Mouse (Mus musculus) midbrain, embryonic 10.5 days (tissue): Measurements from ENCODE around the gene Trim50. TPM values are rescaled to one million over a fixed set of nuclear protein-coding genes. Genes with fewer than 3 reads are reported as not detected.
A peak's percentile ranks its signal among the peaks of the same experiment; 100 is the strongest.

Experiments
- DNase-seq: peaks from one replicate; pipeline ENCODE4 v3.0.0-alpha.2; 2017; ENCODE audit warnings: low spot score
- H3K27ac ChIP-seq: fragments of 300-500 bp; sonication (generic); replicated peaks from 2 replicates; pipeline ENCODE4 v1.5.1; 2016; ENCODE audit warnings: mild to moderate bottlenecking
- H3K27me3 ChIP-seq: fragments of 300-500 bp; sonication (generic); 2 replicates; pipeline ENCODE4 v1.6.1; 2016; ENCODE audit warnings: low read depth, mild to moderate bottlenecking; ENCODE audit not compliant: poor library complexity, severe bottlenecking
- H3K36me3 ChIP-seq: fragments of 300-500 bp; sonication (generic); 2 replicates; pipeline ENCODE4 v1.6.1; 2016; ENCODE audit warnings: mild to moderate bottlenecking, moderate library complexity
- H3K4me1 ChIP-seq: fragments of 300-500 bp; sonication (generic); 2 replicates; pipeline ENCODE4 v1.6.1; 2016
- H3K4me3 ChIP-seq: fragments of 300-500 bp; sonication (generic); 2 replicates; pipeline ENCODE4 v1.5.1; 2016; ENCODE audit warnings: mild to moderate bottlenecking, moderate library complexity
- H3K9me3 ChIP-seq: fragments of 300-500 bp; sonication (generic); replicated peaks from 2 replicates; pipeline ENCODE4 v1.6.1; 2016; ENCODE audit warnings: mild to moderate bottlenecking
- WGBS: fragments of 180-500 bp; shearing (Covaris S2); methylation state at CpG from one replicate; pipeline ENCODE4 v1.1.7; 2016; 5-methylcytosine and 5-hydroxymethylcytosine counted together
- microRNA-seq: library from miRNA; unstranded; fragments of <30 nt; microRNA quantifications from one replicate; pipeline ENCODE4, GENCODE M21; 2017
- polyA plus RNA-seq: library from polyadenylated mRNA; unstranded; fragments of >200 nt; fragmentation: Nextera tagmentation; extraction: Ambion mirVana; gene quantifications from 2 replicates; pipeline ENCODE4 v1.2.1, GENCODE M21; 2016

Gene Trim50
- polyA plus RNA-seq, 1 experiment from 2014 or later = not detected

DNA sequence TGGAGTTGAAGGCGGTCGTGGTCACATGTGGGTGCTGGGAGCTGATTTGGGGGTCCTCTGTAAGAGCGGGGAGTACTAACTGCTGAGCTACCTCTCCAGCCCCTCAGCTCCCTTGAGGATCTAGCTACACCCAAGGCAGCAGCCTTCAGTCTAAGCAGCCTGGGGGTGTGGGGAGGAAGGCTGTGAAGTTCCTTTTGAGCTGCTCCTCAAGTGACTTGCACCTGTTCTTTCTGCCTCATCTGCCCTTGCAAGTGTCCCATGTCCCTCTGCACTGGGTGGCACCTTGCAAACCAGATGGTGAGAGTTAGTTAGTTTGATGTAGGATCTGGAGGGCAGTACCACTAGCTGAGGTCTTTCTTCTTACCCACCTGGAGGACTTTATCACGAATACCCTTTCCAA, 55.0 kb downstream of the Trim50 start:
- no peak overlapping the region for H3K4me3 ChIP-seq
- H3K27me3 ChIP-seq = peaks cover 3% of the 10 kb centered on the region; the same call in 1 of the 2 replicates
- peaks cover 3% of the 10 kb centered on the region; the same call in 1 of the 2 replicates for H3K4me1 ChIP-seq
- H3K27ac ChIP-seq = no peak overlapping the region
- DNase-seq = no peak
- peaks cover 38% of the 10 kb centered on the region for H3K36me3 ChIP-seq
- 87% methylated on average over 4 of the region's 4 CpGs for WGBS
- no peaks in the 10 kb centered on the region for H3K9me3 ChIP-seq

DNA sequence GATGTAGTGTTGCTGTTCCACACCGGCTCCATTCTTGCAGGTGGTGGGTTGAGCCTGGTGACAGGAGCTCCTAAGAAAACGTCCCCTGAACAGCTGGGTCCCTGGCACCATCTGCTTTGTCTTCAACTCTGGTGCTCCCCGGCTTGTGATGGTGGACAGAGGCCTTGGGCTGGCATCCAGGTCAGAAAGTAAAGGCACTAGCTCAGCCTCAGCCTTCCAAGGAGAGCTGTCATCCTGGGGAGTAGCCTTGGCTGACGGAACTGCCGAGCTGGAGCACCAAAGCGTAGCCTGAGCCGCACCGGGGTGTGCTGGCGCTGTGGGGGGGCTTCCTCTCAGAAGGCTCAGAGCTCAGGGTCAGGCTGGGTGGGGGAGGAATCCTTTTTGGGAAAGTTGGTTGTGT, 57.2 kb downstream of the Trim50 start:
- Histone ChIP-seq H3K36me3 (peaks cover 59% of the 10 kb centered on the region), H3K27ac (no peak overlapping the region), H3K27me3 (no peaks in the 10 kb centered on the region), H3K9me3 (no peaks in the 10 kb centered on the region), H3K4me3 (no peak overlapping the region), H3K4me1 (no peaks in the 10 kb centered on the region)
- 92% methylated on average over 9 of the region's 9 CpGs for WGBS
- DNase-seq = no peak

Small RNA genes lying within 50 kb of the gene (microRNA-seq; reads per million reads assigned to microRNA genes)
- 5.7 reads per million, percentile 13 among the genes with 10 or more reads in this experiment for gene Mir7033

Other genes with a start within 250 kb of the Trim50 start
- gene Tbl2, start 203.6 kb upstream of the Trim50 start, polyA plus RNA-seq = 23.6 and 25.8 TPM in 2 replicates
- 49.4 and 49.5 TPM in 2 replicates for gene Bcl7b, start 185.0 kb upstream of the Trim50 start, polyA plus RNA-seq
- gene Baz1b, start 166.0 kb upstream of the Trim50 start, polyA plus RNA-seq = 49.3 and 51.5 TPM in 2 replicates
- gene Fzd9, start 102.1 kb upstream of the Trim50 start, polyA plus RNA-seq = 15.5 and 16.0 TPM in 2 replicates
- 0.11 TPM in 1 of 2 replicates, not detected in the other for gene Fkbp6, start 3.3 kb upstream of the Trim50 start, polyA plus RNA-seq
- 45.2 and 46.0 TPM in 2 replicates for gene Nsun5, start 16.7 kb downstream of the Trim50 start, polyA plus RNA-seq
- 17.4 and 17.7 TPM in 2 replicates for gene Pom121, start 41.3 kb downstream of the Trim50 start, polyA plus RNA-seq
- gene Hip1, start 191.8 kb downstream of the Trim50 start, polyA plus RNA-seq = 64.9 and 73.0 TPM in 2 replicates
- not detected in 2 replicates for gene Ccl26, start 210.3 kb downstream of the Trim50 start, polyA plus RNA-seq
- gene Ccl24, start 219.8 kb downstream of the Trim50 start, polyA plus RNA-seq = 1.0 and 1.8 TPM in 2 replicates